Mouse (Mus musculus) cerebellum, adult 2 months (tissue): ENCODE results near the gene Dvl1.

ENCODE experiments used
- CTCF ChIP-seq: fragments of 200-500 bp; IDR thresholded peaks from 2 replicates; pipeline ENCODE4 v1.5.1; 2011; ENCODE audit warnings: low read depth, mild to moderate bottlenecking, control low read depth, low read length, moderate library complexity, borderline replicate concordance; ENCODE audit not compliant: insufficient read depth
- POLR2A ChIP-seq: fragments of 200-500 bp; IDR thresholded peaks from 2 replicates; pipeline ENCODE4 v1.6.1; 2011; ENCODE audit warnings: low read length, control low read depth, borderline replicate concordance; ENCODE audit not compliant: insufficient read depth

- peak; percentile 38; the same call in 1 of the 2 replicates for TF ChIP-seq POLR2A
- TF ChIP-seq CTCF: no peak
Measured at GRCm38 (mm10) chr4:155891551-155892001, 44.4 kb downstream of the Dvl1 start, which contains the start of the genes Pusl1 and Acap3.
